Mouse (Mus musculus): Measurements from ENCODE around the gene Zfp280b.
A peak's percentile ranks its signal among the peaks of the same experiment; 100 is the strongest.
"Not testable (repeated sequence)": the region's sequence is repeated elsewhere in the genome, so short reads cannot be mapped to it uniquely, and the experiment has no call there.

The Zfp280b gene

GRCm38 (mm10) chr10:76032402-76033118 is at the start of gene Zfp280b:
Gene Zfp280b (plus strand): TSS chr10:76032650.
- peak; percentile 94 for DNase-seq (ENCODE audit: low read depth, low spot score)

GRCm38 (mm10) chr10:75990430-75991042 is 41.9 kb upstream of the Zfp280b start:
- no peak for DNase-seq (ENCODE audit: low read depth, low spot score)

- DNase-seq (ENCODE audit: low read depth, low spot score): no peak
These were observed 38.7 kb upstream of the Zfp280b start for GRCm38 (mm10) chr10:75993616-75994240.

GRCm38 (mm10) chr10:75994531-75995210 is 37.8 kb upstream of the Zfp280b start:
- not testable (repeated sequence) for DNase-seq (ENCODE audit: low read depth, low spot score)

GRCm38 (mm10) chr10:75995463-75995862 is 37.0 kb upstream of the Zfp280b start:
- DNase-seq (ENCODE audit: low read depth, low spot score): no peak

- no peak for DNase-seq (ENCODE audit: low read depth, low spot score)
These were observed 36.1 kb upstream of the Zfp280b start for GRCm38 (mm10) chr10:75996315-75996714.

GRCm38 (mm10) chr10:76001160-76001559 is 31.3 kb upstream of the Zfp280b start:
- DNase-seq (ENCODE audit: low read depth, low spot score): no peak

- DNase-seq (ENCODE audit: low read depth, low spot score): no peak
These were observed 30.3 kb upstream of the Zfp280b start for GRCm38 (mm10) chr10:76002101-76002521.

- no peak for DNase-seq (ENCODE audit: low read depth, low spot score)
These were observed 29.8 kb upstream of the Zfp280b start for GRCm38 (mm10) chr10:76002615-76003014.

GRCm38 (mm10) chr10:76003221-76003620 is 29.2 kb upstream of the Zfp280b start:
- DNase-seq (ENCODE audit: low read depth, low spot score): no peak

- DNase-seq (ENCODE audit: low read depth, low spot score): peak; percentile 10
These were observed 26.1 kb upstream of the Zfp280b start for GRCm38 (mm10) chr10:76006385-76006784.

GRCm38 (mm10) chr10:76009812-76010211 is 22.6 kb upstream of the Zfp280b start:
- no peak for DNase-seq (ENCODE audit: low read depth, low spot score)

GRCm38 (mm10) chr10:76012922-76013321 is 19.5 kb upstream of the Zfp280b start:
- no peak for DNase-seq (ENCODE audit: low read depth, low spot score)

GRCm38 (mm10) chr10:76016886-76017285 is 15.6 kb upstream of the Zfp280b start:
- DNase-seq (ENCODE audit: low read depth, low spot score): no peak

GRCm38 (mm10) chr10:76021728-76022127 is 10.7 kb upstream of the Zfp280b start:
- DNase-seq (ENCODE audit: low read depth, low spot score): no peak

GRCm38 (mm10) chr10:76023921-76024320 is 8.5 kb upstream of the Zfp280b start:
- DNase-seq (ENCODE audit: low read depth, low spot score): no peak

- no peak for DNase-seq (ENCODE audit: low read depth, low spot score)
These were observed 6.8 kb upstream of the Zfp280b start for GRCm38 (mm10) chr10:76025470-76026190.

- no peak for DNase-seq (ENCODE audit: low read depth, low spot score)
These were observed 5.1 kb upstream of the Zfp280b start for GRCm38 (mm10) chr10:76027127-76028015.

GRCm38 (mm10) chr10:76028016-76028366 is 4.5 kb upstream of the Zfp280b start:
- DNase-seq (ENCODE audit: low read depth, low spot score): no peak

- DNase-seq (ENCODE audit: low read depth, low spot score): no peak
These were observed 4.1 kb upstream of the Zfp280b start for GRCm38 (mm10) chr10:76028396-76028795.

- no peak for DNase-seq (ENCODE audit: low read depth, low spot score)
These were observed 3.2 kb upstream of the Zfp280b start for GRCm38 (mm10) chr10:76029276-76029675.
